Mouse (Mus musculus): ENCODE results near the gene Il9. TPM values are rescaled to one million over a fixed set of nuclear protein-coding genes. Genes with fewer than 3 reads are reported as not detected.

Gene Il9
- not detected in 2 replicates for polyA plus RNA-seq (2014; fragmentation: Nextera tagmentation; extraction: Ambion mirVana)

DNA sequence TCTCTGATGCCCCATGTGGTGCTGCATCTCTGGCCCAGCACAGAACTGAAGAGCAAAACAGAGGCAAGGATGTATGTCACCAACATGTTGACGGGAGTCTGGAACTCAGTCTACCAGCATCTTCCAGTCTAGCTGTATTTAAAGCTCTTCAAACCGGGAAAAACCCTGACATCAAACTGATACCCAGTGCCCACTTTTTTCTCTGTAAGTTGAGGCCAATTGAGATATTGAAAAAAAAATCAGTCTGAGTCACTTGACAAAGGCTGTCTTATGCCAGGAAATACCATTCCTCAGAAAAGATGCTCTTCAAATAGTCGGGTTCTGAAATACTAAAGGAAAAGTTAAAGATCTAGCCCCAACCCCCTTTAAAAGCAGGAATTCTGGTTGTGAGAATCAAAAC is at the start of gene Il9:
TSS of gene Il9 (minus strand) at position 101 of the 400 bp plus-strand sequence.
- Histone ChIP-seq H3K4me3 (ENCODE audit: low read depth, low read length) (no peak within 1 kb of the TSS), H3K27me3 (replicated peaks; ENCODE audit: control insufficient read depth, insufficient read depth, low read length) (no peaks in the 10 kb centered on the region), H3K9me3 (replicated peaks; ENCODE audit: control insufficient read depth, low read length) (no peaks in the 10 kb centered on the region), H3K4me1 (ENCODE audit: control insufficient read depth, insufficient read depth, low read length) (no peaks in the 10 kb centered on the region), H3K36me3 (ENCODE audit: control insufficient read depth, insufficient read depth, low read length) (no peaks in the 10 kb centered on the region), H3K9ac (ENCODE audit: low read length) (no peak within 1 kb of the TSS), H3K4me2 (ENCODE audit: low read length) (no peak within 1 kb of the TSS), H3K27ac (ENCODE audit: low read depth, low read length) (no peak within 1 kb of the TSS)
- 87% methylated on average over 3 of the region's 3 CpGs for WGBS
- ATAC-seq (no peak), DNase-seq (ENCODE audit: low spot score) (no peak)

DNA sequence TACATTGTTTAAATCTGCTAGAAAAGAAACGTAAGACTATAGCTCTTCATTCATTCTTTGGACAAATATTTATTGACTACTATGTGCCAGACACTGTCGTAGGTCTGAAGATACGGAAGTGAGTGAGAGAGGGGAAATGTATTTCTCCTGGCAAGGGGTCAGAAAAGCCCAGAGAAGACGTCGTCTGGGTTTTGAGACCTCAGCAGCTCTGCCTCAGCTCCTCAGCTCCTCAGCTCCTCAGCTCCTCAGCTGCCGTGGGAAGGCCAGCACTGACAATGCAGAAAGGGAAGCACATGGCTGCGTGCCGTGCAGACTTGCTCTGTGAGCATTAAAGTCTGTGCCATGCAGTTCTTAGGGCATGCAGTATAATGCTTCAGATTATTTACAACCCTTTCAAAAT is 47.6 kb upstream of the Il9 start:
- Histone ChIP-seq H3K27ac (ENCODE audit: low read depth, low read length) (no peak overlapping the region), H3K36me3 (ENCODE audit: control insufficient read depth, insufficient read depth, low read length) (no peaks in the 10 kb centered on the region), H3K4me1 (ENCODE audit: control insufficient read depth, insufficient read depth, low read length) (no peaks in the 10 kb centered on the region), H3K9me3 (replicated peaks; ENCODE audit: control insufficient read depth, low read length) (no peaks in the 10 kb centered on the region; the same call in 1 of the 2 replicates), H3K27me3 (replicated peaks; ENCODE audit: control insufficient read depth, insufficient read depth, low read length) (no peaks in the 10 kb centered on the region), H3K4me3 (ENCODE audit: low read depth, low read length) (no peak overlapping the region), H3K9ac (ENCODE audit: low read length) (no peak overlapping the region), H3K4me2 (ENCODE audit: low read length) (no peak overlapping the region)
- no peak for ATAC-seq
- WGBS = 67% methylated on average over 8 of the region's 8 CpGs
- no peak for DNase-seq (ENCODE audit: low spot score)

DNA sequence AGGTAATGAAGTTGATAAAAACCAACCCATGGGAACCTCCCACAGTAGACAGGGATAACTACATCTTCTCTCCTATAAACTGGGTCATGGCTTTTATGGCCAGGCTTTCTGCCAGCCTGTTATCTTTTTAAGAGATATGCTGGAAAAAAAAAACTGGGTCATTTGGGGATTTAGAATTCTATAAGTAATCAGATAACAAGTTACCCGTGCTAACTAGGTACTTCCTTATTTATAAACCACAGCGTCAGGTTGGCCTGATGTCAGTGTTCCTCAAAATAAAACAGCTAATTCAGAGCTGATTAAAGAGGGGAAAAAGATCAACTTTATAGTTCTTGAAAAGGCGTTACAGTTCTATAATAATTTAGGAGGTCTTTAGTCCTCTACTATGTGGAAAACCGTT is 47.0 kb upstream of the Il9 start:
- Histone ChIP-seq H3K4me2 (ENCODE audit: low read length) (no peak overlapping the region), H3K9ac (ENCODE audit: low read length) (no peak overlapping the region), H3K9me3 (replicated peaks; ENCODE audit: control insufficient read depth, low read length) (no peaks in the 10 kb centered on the region), H3K36me3 (ENCODE audit: control insufficient read depth, insufficient read depth, low read length) (no peaks in the 10 kb centered on the region), H3K4me1 (ENCODE audit: control insufficient read depth, insufficient read depth, low read length) (no peaks in the 10 kb centered on the region), H3K27me3 (replicated peaks; ENCODE audit: control insufficient read depth, insufficient read depth, low read length) (no peaks in the 10 kb centered on the region), H3K4me3 (ENCODE audit: low read depth, low read length) (no peak overlapping the region), H3K27ac (ENCODE audit: low read depth, low read length) (no peak overlapping the region)
- ATAC-seq = no peak
- no peak for DNase-seq (ENCODE audit: low spot score)
- 82% methylated on average over 4 of the region's 4 CpGs for WGBS

DNA sequence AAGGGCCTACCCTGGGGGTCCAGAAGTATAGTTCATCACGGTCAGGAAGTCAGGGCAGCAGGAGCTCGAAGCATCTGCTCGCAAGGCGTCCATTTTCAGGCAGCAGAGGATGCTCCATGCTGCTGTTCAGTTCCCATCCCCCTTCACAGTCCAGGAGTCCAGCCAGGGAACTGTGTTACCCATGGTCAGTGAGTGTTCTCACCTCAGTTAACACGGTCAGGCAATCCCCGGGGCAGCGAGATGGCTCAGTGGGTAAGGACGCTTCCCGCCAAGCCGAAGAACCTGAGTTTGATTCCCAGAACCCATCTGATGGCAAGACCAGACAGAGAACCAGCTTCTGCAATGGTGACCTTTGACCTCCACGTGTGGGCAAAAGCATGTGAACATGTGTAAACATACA is 46.2 kb upstream of the Il9 start:
- WGBS = 92% methylated on average over 11 of the region's 11 CpGs
- no peak overlapping the region for H3K4me2 ChIP-seq (ENCODE audit: low read length)
- H3K4me3 ChIP-seq (ENCODE audit: low read depth, low read length) = no peak overlapping the region
- H3K9me3 ChIP-seq (replicated peaks; ENCODE audit: control insufficient read depth, low read length) = no peaks in the 10 kb centered on the region
- H3K9ac ChIP-seq (ENCODE audit: low read length) = no peak overlapping the region
- no peak for ATAC-seq
- H3K27me3 ChIP-seq (replicated peaks; ENCODE audit: control insufficient read depth, insufficient read depth, low read length) = no peaks in the 10 kb centered on the region
- no peaks in the 10 kb centered on the region for H3K36me3 ChIP-seq (ENCODE audit: control insufficient read depth, insufficient read depth, low read length)
- no peaks in the 10 kb centered on the region for H3K4me1 ChIP-seq (ENCODE audit: control insufficient read depth, insufficient read depth, low read length)
- DNase-seq (ENCODE audit: low spot score) = no peak
- no peak overlapping the region for H3K27ac ChIP-seq (ENCODE audit: low read depth, low read length)

DNA sequence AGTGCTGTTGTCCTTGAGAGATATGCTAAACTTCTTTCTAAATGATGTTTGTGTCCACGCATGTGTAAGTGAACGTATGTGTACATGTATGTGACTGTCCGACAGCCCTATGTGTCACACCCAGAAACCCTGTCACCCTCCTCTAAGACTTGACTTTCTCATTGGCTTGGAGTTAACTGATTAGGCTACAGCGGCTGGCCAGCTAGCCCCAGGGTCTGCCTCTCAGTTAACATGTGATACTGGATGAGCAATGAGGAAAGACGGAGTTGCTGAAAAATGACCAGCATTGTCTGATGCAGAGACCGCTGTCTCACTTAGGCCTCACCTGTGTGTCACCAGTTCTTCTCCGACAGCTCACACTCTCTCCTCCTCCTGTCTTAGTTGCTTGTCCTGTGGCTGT is 45.8 kb upstream of the Il9 start:
- Histone ChIP-seq H3K4me1 (ENCODE audit: control insufficient read depth, insufficient read depth, low read length) (no peaks in the 10 kb centered on the region), H3K27ac (ENCODE audit: low read depth, low read length) (no peak overlapping the region), H3K9ac (ENCODE audit: low read length) (no peak overlapping the region), H3K9me3 (replicated peaks; ENCODE audit: control insufficient read depth, low read length) (no peaks in the 10 kb centered on the region), H3K4me2 (ENCODE audit: low read length) (no peak overlapping the region), H3K27me3 (replicated peaks; ENCODE audit: control insufficient read depth, insufficient read depth, low read length) (no peaks in the 10 kb centered on the region), H3K4me3 (ENCODE audit: low read depth, low read length) (no peak overlapping the region), H3K36me3 (ENCODE audit: control insufficient read depth, insufficient read depth, low read length) (no peaks in the 10 kb centered on the region)
- DNase-seq (ENCODE audit: low spot score) (no peak), ATAC-seq (no peak)
- 94% methylated on average over 7 of the region's 7 CpGs for WGBS

DNA sequence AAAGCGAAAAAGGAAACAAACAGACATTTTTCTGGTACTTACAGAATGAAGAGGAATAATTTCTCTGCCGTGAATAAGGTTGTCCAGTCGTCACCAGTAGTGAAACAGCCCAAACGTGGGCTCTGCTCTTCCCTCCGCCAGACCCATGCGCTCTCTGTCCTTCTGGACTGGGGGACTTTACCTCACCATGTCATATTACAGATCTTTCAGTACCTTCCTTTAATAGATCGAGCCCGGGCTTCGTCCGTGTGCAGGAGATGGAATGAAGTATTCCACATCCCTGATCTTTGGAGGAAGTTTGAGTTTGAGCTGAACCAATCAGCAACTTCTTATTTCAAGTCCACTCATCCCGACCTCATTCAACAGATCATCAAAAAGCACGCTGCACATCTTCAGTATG is 44.8 kb upstream of the Il9 start:
- Histone ChIP-seq H3K4me2 (ENCODE audit: low read length) (no peak overlapping the region), H3K9ac (ENCODE audit: low read length) (no peak overlapping the region), H3K36me3 (ENCODE audit: control insufficient read depth, insufficient read depth, low read length) (no peaks in the 10 kb centered on the region), H3K4me1 (ENCODE audit: control insufficient read depth, insufficient read depth, low read length) (no peaks in the 10 kb centered on the region), H3K9me3 (replicated peaks; ENCODE audit: control insufficient read depth, low read length) (no peaks in the 10 kb centered on the region), H3K27me3 (replicated peaks; ENCODE audit: control insufficient read depth, insufficient read depth, low read length) (no peaks in the 10 kb centered on the region), H3K4me3 (ENCODE audit: low read depth, low read length) (no peak overlapping the region), H3K27ac (ENCODE audit: low read depth, low read length) (no peak overlapping the region)
- no peak for DNase-seq (ENCODE audit: low spot score)
- no peak for ATAC-seq
- 85% methylated on average over 12 of the region's 12 CpGs for WGBS

DNA sequence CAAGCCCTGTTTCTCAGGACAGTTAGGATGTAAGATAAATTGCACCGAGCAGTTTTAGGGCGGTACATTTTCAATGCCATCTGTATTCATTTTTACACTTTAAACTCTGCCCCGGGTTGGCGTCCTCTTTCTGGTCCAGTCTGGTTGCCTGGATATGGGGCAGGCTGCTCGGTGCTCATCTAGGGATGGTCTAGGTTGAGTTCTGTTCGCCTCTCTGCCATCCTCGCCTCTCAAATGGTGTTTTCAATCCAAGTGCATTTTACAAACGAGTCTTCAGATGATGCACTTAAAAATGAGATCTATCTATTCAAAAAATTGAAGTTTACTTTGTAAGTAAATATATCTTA is 40.7 kb upstream of the Il9 start:
- Histone ChIP-seq H3K9me3 (replicated peaks; ENCODE audit: control insufficient read depth, low read length) (no peaks in the 10 kb centered on the region), H3K4me1 (ENCODE audit: control insufficient read depth, insufficient read depth, low read length) (no peaks in the 10 kb centered on the region), H3K27me3 (replicated peaks; ENCODE audit: control insufficient read depth, insufficient read depth, low read length) (no peaks in the 10 kb centered on the region), H3K4me2 (ENCODE audit: low read length) (peak overlapping the region; percentile 90), H3K27ac (ENCODE audit: low read depth, low read length) (no peak overlapping the region), H3K4me3 (ENCODE audit: low read depth, low read length) (peak overlapping the region; percentile 60), H3K36me3 (ENCODE audit: control insufficient read depth, insufficient read depth, low read length) (no peaks in the 10 kb centered on the region), H3K9ac (ENCODE audit: low read length) (peak overlapping the region; percentile 71)
- ATAC-seq = no peak
- DNase-seq (ENCODE audit: low spot score) = no peak
- 6% methylated on average over 8 of the region's 8 CpGs for WGBS

DNA sequence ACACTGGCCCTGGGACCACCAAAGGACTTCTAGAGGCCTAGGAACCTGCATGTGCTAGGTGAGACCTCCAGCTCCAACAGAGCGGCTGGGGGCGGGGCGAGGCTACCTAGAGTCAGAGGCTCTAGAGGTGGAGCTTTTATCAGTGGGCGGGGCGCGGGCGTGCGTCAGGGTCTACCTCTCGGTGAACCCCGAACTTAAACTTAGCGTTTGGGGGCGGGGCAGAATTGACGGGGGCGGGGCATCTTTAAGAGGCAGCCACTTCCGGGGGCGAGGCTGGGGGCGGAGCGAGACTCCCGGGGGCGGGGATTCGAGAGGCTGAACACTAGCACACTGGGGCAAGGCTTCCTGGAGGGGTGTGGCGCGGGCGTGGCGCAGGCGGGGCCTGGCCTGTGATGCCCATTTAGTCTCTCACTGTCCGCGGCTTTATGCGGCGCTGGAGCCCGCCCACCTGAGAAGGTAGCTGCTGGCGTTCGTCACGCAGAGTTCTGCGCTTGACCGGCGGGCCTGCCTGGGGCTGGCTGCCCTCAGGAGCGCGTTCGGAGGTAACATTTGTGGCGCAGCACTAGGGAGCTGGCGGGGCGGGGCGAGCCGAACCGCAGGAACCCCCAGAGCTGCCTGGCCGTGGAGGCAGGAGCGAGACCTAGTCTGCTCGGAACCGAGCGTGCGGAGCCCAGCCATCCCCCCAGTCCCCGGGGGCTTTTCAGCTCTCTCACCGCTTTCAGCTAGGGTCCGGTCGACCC is 40.2 kb upstream of the Il9 start, which contains the start of gene Fbxl21:
TSS of gene Fbxl21 (plus strand) at position 392 of the 740 bp plus-strand sequence.
- H3K9me3 ChIP-seq (replicated peaks; ENCODE audit: control insufficient read depth, low read length) = no peaks in the 10 kb centered on the region
- peak within 1 kb of the TSS; percentile 60 for H3K4me3 ChIP-seq (ENCODE audit: low read depth, low read length)
- ATAC-seq = peak; percentile 99
- peak within 1 kb of the TSS; percentile 71 for H3K9ac ChIP-seq (ENCODE audit: low read length)
- peak; percentile 90 for DNase-seq (ENCODE audit: low spot score)
- H3K4me1 ChIP-seq (ENCODE audit: control insufficient read depth, insufficient read depth, low read length) = no peaks in the 10 kb centered on the region
- H3K27me3 ChIP-seq (replicated peaks; ENCODE audit: control insufficient read depth, insufficient read depth, low read length) = no peaks in the 10 kb centered on the region
- WGBS = under 1% methylated on average over 55 of the region's 56 CpGs
- H3K4me2 ChIP-seq (ENCODE audit: low read length) = peak within 1 kb of the TSS; percentile 90
- no peak within 1 kb of the TSS for H3K27ac ChIP-seq (ENCODE audit: low read depth, low read length)
- no peaks in the 10 kb centered on the region for H3K36me3 ChIP-seq (ENCODE audit: control insufficient read depth, insufficient read depth, low read length)

DNA sequence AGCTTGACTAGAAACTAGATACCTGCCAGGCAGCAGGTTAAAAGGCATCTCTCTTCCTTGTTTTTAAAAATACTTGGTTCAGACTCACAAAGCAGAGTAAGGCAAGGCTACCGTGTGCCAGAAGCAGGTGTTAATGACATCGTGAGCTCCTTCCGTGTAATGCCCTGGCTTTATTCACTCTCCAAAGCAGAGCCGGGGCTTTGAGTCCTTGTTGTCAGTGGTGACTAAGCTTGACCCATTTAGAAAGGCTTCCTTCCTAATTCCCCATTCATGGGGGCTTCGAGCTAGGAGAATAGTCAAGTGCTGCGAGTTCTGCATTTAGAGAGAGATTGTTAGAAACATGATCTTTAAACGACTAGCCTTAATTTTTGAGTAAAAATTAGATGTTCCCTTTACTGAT is 34.8 kb upstream of the Il9 start:
- no peak overlapping the region for H3K4me2 ChIP-seq (ENCODE audit: low read length)
- no peaks in the 10 kb centered on the region; the same call in 1 of the 2 replicates for H3K9me3 ChIP-seq (replicated peaks; ENCODE audit: control insufficient read depth, low read length)
- WGBS = 4% methylated on average over 7 of the region's 7 CpGs
- H3K4me1 ChIP-seq (ENCODE audit: control insufficient read depth, insufficient read depth, low read length) = no peaks in the 10 kb centered on the region
- no peak overlapping the region for H3K9ac ChIP-seq (ENCODE audit: low read length)
- H3K4me3 ChIP-seq (ENCODE audit: low read depth, low read length) = no peak overlapping the region
- H3K36me3 ChIP-seq (ENCODE audit: control insufficient read depth, insufficient read depth, low read length) = no peaks in the 10 kb centered on the region
- no peaks in the 10 kb centered on the region for H3K27me3 ChIP-seq (replicated peaks; ENCODE audit: control insufficient read depth, insufficient read depth, low read length)
- no peak overlapping the region for H3K27ac ChIP-seq (ENCODE audit: low read depth, low read length)
- ATAC-seq (no peak), DNase-seq (ENCODE audit: low spot score) (peak; percentile 20)

All from forebrain, embryonic 14.5 days (tissue).